Mouse (Mus musculus) CH12.LX (cell line): Measurements from ENCODE around the gene Hils1. TPM values are rescaled to one million over a fixed set of nuclear protein-coding genes. Genes with fewer than 3 reads are reported as not detected.
A peak's percentile ranks its signal among the peaks of the same experiment; 100 is the strongest.

Source experiments
- DNase-seq: peaks from one replicate; pipeline ENCODE4 v3.0.0-alpha.2; 2013; ENCODE audit errors: extremely low read depth
- H3K27ac ChIP-seq: 2 replicates; pipeline ENCODE4 v1.5.1; 2012; ENCODE audit warnings: low read depth, mild to moderate bottlenecking, control low read depth, moderate library complexity; ENCODE audit not compliant: insufficient read depth
- H3K27me3 ChIP-seq: replicated peaks from 2 replicates; pipeline ENCODE3; 2012; ENCODE audit warnings: inconsistent platforms
- H3K36me3 ChIP-seq, 2 experiments: replicated peaks in 1 of 2; 2 replicates each; pipeline versions ENCODE3 to v1.6.1; 2012; ENCODE audit warnings: inconsistent platforms in 1 of 2, low read length in 1 of 2, mild to moderate bottlenecking in 1 of 2, mixed read lengths in 1 of 2, moderate library complexity in 1 of 2; ENCODE audit not compliant: control insufficient read depth in 1 of 2, insufficient read depth in 1 of 2
- H3K4me1 ChIP-seq, 2 experiments: 2 replicates each; pipeline ENCODE4 v1.6.1; 2012; ENCODE audit warnings: inconsistent platforms in 1 of 2, moderate library complexity in 1 of 2; ENCODE audit not compliant: insufficient read depth in 2 of 2, control insufficient read depth in 1 of 2
- H3K4me2 ChIP-seq: 2 replicates; pipeline ENCODE4 v1.6.1; 2012; ENCODE audit warnings: low read depth, mild to moderate bottlenecking, control low read depth; ENCODE audit not compliant: poor library complexity, insufficient read depth, severe bottlenecking
- H3K4me3 ChIP-seq, 3 experiments: fragments of 150-350 bp in 1 of 3; sonication (generic) in 1 of 3; replicated peaks in 1 of 3; 2 replicates each; pipeline versions ENCODE3 to v1.5.1; 2011 to 2012; ENCODE audit warnings: low read depth in 2 of 3, low read length in 2 of 3, mild to moderate bottlenecking in 2 of 3, moderate library complexity in 2 of 3, control low read depth in 1 of 3, improper control_type of control experiment in 1 of 3, inconsistent platforms in 1 of 3, mixed read lengths in 1 of 3; ENCODE audit not compliant: poor library complexity in 1 of 3
- H3K79me2 ChIP-seq: replicated peaks from 2 replicates; pipeline ENCODE4 v1.6.1; 2012; ENCODE audit warnings: mild to moderate bottlenecking, moderate library complexity; ENCODE audit not compliant: control insufficient read depth, poor library complexity, insufficient read depth, severe bottlenecking; ENCODE audit errors: extremely low read depth
- H3K9ac ChIP-seq: 2 replicates; pipeline ENCODE4 v1.6.1; 2012; ENCODE audit warnings: low read depth, mild to moderate bottlenecking, control low read depth, moderate library complexity; ENCODE audit not compliant: insufficient read depth
- H3K9me3 ChIP-seq: replicated peaks from 2 replicates; pipeline ENCODE3; 2012; ENCODE audit warnings: low read length, inconsistent platforms, mixed read lengths
- CHD2 ChIP-seq: IDR thresholded peaks from 2 replicates; pipeline ENCODE4 v1.6.1; 2011; ENCODE audit warnings: low read length, improper control_type of control experiment
- CTCF ChIP-seq, 2 experiments: IDR thresholded peaks in 1 of 2; conservative IDR thresholded peaks in 1 of 2; 2 replicates each; pipeline ENCODE4 v1.5.1; 2011 to 2012; ENCODE audit warnings: low read depth in 2 of 2, low read length in 2 of 2, improper control_type of control experiment in 1 of 2, inconsistent platforms in 1 of 2, mild to moderate bottlenecking in 1 of 2, moderate library complexity in 1 of 2
- E2F4 ChIP-seq: IDR thresholded peaks from 2 replicates; pipeline ENCODE4 v1.6.1; 2011; ENCODE audit warnings: low read depth, low read length, improper control_type of control experiment; ENCODE audit not compliant: insufficient replicate concordance
- ELF1 ChIP-seq: IDR thresholded peaks from 2 replicates; pipeline ENCODE4 v1.6.1; 2014; ENCODE audit warnings: low read depth, mild to moderate bottlenecking, inconsistent platforms, low read length, improper control_type of control experiment
- GABPA ChIP-seq: IDR thresholded peaks from 2 replicates; pipeline ENCODE4 v1.6.1; 2012; ENCODE audit warnings: low read depth, low read length, improper control_type of control experiment, inconsistent platforms; ENCODE audit not compliant: insufficient replicate concordance
- HCFC1 ChIP-seq: IDR thresholded peaks from 2 replicates; pipeline ENCODE4 v1.6.1; 2012; ENCODE audit warnings: low read depth, mild to moderate bottlenecking, inconsistent platforms, low read length, improper control_type of control experiment
- IRF4 ChIP-seq: IDR thresholded peaks from 2 replicates; pipeline ENCODE4 v1.6.1; 2014; ENCODE audit warnings: low read depth, mild to moderate bottlenecking, inconsistent platforms, low read length, improper control_type of control experiment
- JUND ChIP-seq: conservative IDR thresholded peaks from 2 replicates; pipeline ENCODE4 v1.6.1; 2011; ENCODE audit warnings: low read depth, low read length, improper control_type of control experiment
- KAT2A ChIP-seq: IDR thresholded peaks from 2 replicates; pipeline ENCODE4 v1.6.1; 2012; ENCODE audit warnings: low read length, improper control_type of control experiment, inconsistent platforms; ENCODE audit not compliant: insufficient replicate concordance
- MAX ChIP-seq: IDR thresholded peaks from 2 replicates; pipeline ENCODE4 v1.6.1; 2011; ENCODE audit warnings: low read length, improper control_type of control experiment
- NRF1 ChIP-seq: IDR thresholded peaks from 2 replicates; pipeline ENCODE4 v1.6.1; 2014; ENCODE audit warnings: low read depth, mild to moderate bottlenecking, inconsistent platforms, low read length, improper control_type of control experiment, moderate library complexity
- PAX5 ChIP-seq: IDR thresholded peaks from 2 replicates; pipeline ENCODE4 v1.6.1; 2012; ENCODE audit warnings: low read length, inconsistent platforms, mixed read lengths
- POLR2A ChIP-seq: IDR thresholded peaks from 2 replicates; pipeline ENCODE4 v1.6.1; 2011; ENCODE audit warnings: low read depth, mild to moderate bottlenecking, improper control_type of control experiment, low read length
- RAD21 ChIP-seq: IDR thresholded peaks from 2 replicates; pipeline ENCODE4 v1.6.1; 2011; ENCODE audit warnings: low read depth, mild to moderate bottlenecking, low read length, improper control_type of control experiment, moderate library complexity
- SMC3 ChIP-seq: IDR thresholded peaks from 2 replicates; pipeline ENCODE4 v1.6.1; 2011; ENCODE audit warnings: low read depth, low read length, improper control_type of control experiment
- ZC3H11A ChIP-seq: IDR thresholded peaks from 2 replicates; pipeline ENCODE4 v1.6.1; 2012; ENCODE audit warnings: low read depth, mild to moderate bottlenecking, inconsistent platforms, low read length, improper control_type of control experiment
- ZKSCAN1 ChIP-seq: IDR thresholded peaks from 2 replicates; pipeline ENCODE4 v1.6.1; 2012; ENCODE audit warnings: low read depth, inconsistent platforms, low read length, improper control_type of control experiment, borderline replicate concordance
- ZMIZ1 ChIP-seq: IDR thresholded peaks from 2 replicates; pipeline ENCODE4 v1.6.1; 2012; ENCODE audit warnings: low read depth, mild to moderate bottlenecking, inconsistent platforms, low read length, improper control_type of control experiment
- ZNF384 ChIP-seq: IDR thresholded peaks from 2 replicates; pipeline ENCODE4 v1.6.1; 2012; ENCODE audit warnings: low read depth, low read length, improper control_type of control experiment, inconsistent platforms
- dilution Hi-C: fragments of 300-500 bp; cut with MboI; formaldehyde crosslinking; loops from 2 replicates; pipeline ENCODE4 v1.14.3; 2020; ENCODE audit warnings: low sequenced_read_pairs; ENCODE audit not compliant: extremely low pct_unique_long_range_greater_than_20kb, extremely low pct_ligation_motif_present
- in situ Hi-C: fragments of 300-500 bp; cut with MboI; formaldehyde crosslinking; loops from 3 replicates; pipeline ENCODE4 v1.14.3; 2019; ENCODE audit warnings: low sequenced_read_pairs, low pct_ligation_motif_present, low pct_unique_long_range_greater_than_20kb, mixed read lengths
- polyA plus RNA-seq: library from polyadenylated mRNA; unstranded; fragments of >175 nt; gene quantifications from 2 replicates; pipeline ENCODE4 v1.2.1, GENCODE M21; 2012; ENCODE audit warnings: low read depth; ENCODE audit not compliant: insufficient read length
- total RNA-seq, 2 experiments: library from RNA; depleted of rRNA; stranded (reverse); fragments of 300-350 nt in 1 of 2; fragments of >200 nt in 1 of 2; gene quantifications; 2 replicates each; pipeline ENCODE4 v1.2.3; 2012 to 2014

Gene Hils1
- total and polyA plus RNA-seq, 3 experiments = not detected

DNA sequence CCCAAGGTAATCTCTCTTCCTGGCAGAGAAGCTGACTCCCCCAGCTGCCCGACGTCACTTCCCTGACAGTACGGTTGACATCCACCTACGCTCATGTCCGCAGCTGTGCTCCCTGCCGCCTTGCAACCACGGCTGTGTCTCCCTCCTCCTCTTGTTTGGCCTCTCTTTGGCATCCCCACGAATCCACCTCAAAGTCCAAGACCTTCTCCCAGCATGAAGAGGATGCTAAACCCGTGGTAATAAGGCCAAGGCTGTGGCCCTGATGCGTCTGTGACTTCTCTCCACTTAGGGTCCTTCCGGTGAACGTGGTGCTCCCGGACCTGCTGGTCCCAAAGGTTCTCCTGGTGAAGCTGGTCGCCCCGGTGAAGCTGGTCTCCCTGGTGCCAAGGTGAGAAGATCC lies 24.3 kb upstream of the Hils1 start:
- H3K36me3 ChIP-seq = no peaks in the 10 kb centered on the region
- in situ Hi-C loops = no loop called here
- H3K4me3 ChIP-seq = no peak overlapping the region
- H3K27ac ChIP-seq = no peak overlapping the region
- H3K9me3 ChIP-seq = no peaks in the 10 kb centered on the region
- H3K9ac ChIP-seq = no peak overlapping the region
- no peak for TF ChIP-seq PAX5
- TF ChIP-seq NRF1 = no peak
- no peak for TF ChIP-seq POLR2A
- TF ChIP-seq SMC3 = no peak
- no peak for TF ChIP-seq IRF4
- no peak for TF ChIP-seq ZC3H11A
- TF ChIP-seq RAD21 = no peak
- no peak for TF ChIP-seq CHD2
- TF ChIP-seq ZKSCAN1 = no peak
- no peak for TF ChIP-seq JUND
- no peak for TF ChIP-seq HCFC1
- no peak for TF ChIP-seq E2F4
- TF ChIP-seq ZNF384 = no peak
- no peak for TF ChIP-seq CTCF (conservative IDR thresholded peaks at IDR 0.05 in 1 of 2, IDR thresholded peaks at IDR 0.05 in 1 of 2; ENCODE audit: low read depth in 2 of 2, low read length in 2 of 2)
- TF ChIP-seq KAT2A = no peak
- TF ChIP-seq GABPA = no peak
- no peak for TF ChIP-seq ELF1
- no peak for TF ChIP-seq ZMIZ1
- dilution Hi-C loops = no loop called here
- H3K4me1 ChIP-seq = peaks cover 11 to 14% of the 10 kb centered on the region in 2 experiments
- peaks cover 99% of the 10 kb centered on the region for H3K27me3 ChIP-seq
- no peak for DNase-seq
- no peaks in the 10 kb centered on the region for H3K79me2 ChIP-seq
- no peak overlapping the region for H3K4me2 ChIP-seq

DNA sequence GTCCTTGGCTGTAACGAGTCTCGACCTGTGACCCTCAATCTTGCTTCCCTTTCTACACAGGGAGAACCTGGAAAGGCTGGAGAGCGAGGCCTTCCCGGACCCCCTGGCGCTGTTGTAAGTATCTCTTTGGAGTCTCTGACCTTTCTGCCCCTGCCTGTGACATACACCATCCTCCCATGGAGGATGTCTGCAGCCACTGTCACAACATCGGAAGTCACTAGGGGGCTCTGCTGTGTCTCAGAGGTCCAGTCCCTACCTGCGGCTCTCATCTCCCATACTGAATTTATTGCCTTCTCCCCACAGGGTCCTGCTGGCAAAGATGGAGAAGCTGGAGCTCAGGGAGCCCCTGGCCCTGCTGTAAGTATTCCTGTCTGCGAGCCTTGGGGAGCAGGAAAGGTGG lies 23.1 kb upstream of the Hils1 start:
- Histone ChIP-seq H3K36me3 (no peaks in the 10 kb centered on the region), H3K79me2 (no peaks in the 10 kb centered on the region), H3K4me2 (no peak overlapping the region), H3K4me3 (no peak overlapping the region), H3K27ac (no peak overlapping the region), H3K9ac (no peak overlapping the region), H3K4me1 (peaks cover 11 to 14% of the 10 kb centered on the region in 2 experiments), H3K9me3 (no peaks in the 10 kb centered on the region), H3K27me3 (peaks cover 99% of the 10 kb centered on the region)
- in situ Hi-C loops = no loop called here
- dilution Hi-C loops = no loop called here
- no peak for DNase-seq
- TF ChIP-seq CTCF (conservative IDR thresholded peaks at IDR 0.05 in 1 of 2, IDR thresholded peaks at IDR 0.05 in 1 of 2; ENCODE audit: low read depth in 2 of 2, low read length in 2 of 2) = peak in 1 of 2 experiments; percentile 60; a peak in 2 of 4 replicates
- TF ChIP-seq MAX = no peak
- TF ChIP-seq SMC3 = peak; percentile 30; the same call in 1 of the 2 replicates
- no peak for TF ChIP-seq ELF1
